Mouse (Mus musculus) liver, adult 2 months (tissue): ENCODE data around the gene Rrnad1. TPM values are rescaled to one million over a fixed set of nuclear protein-coding genes. Genes with fewer than 3 reads are reported as not detected.
A peak's percentile ranks its signal among the peaks of the same experiment; 100 is the strongest.

Source experiments
- DNase-seq: peaks from one replicate; pipeline ENCODE4 v3.0.0-alpha.2; 2011; ENCODE audit warnings: low read depth, low spot score; ENCODE audit errors: extremely low read depth
- H3K27ac ChIP-seq: fragments of 200-500 bp; replicated peaks from 2 replicates; pipeline ENCODE4 v1.5.1; 2012; ENCODE audit warnings: low read depth, mild to moderate bottlenecking, control low read depth, inconsistent platforms, low read length; ENCODE audit not compliant: insufficient read depth
- H3K27me3 ChIP-seq: fragments of 200-500 bp; 2 replicates; pipeline ENCODE4 v1.6.1; 2012; ENCODE audit warnings: mild to moderate bottlenecking, moderate library complexity, low read length, inconsistent platforms; ENCODE audit not compliant: control insufficient read depth, insufficient read depth
- H3K36me3 ChIP-seq: fragments of 200-500 bp; 2 replicates; pipeline ENCODE4 v1.6.1; 2012; ENCODE audit warnings: low read length, inconsistent platforms; ENCODE audit not compliant: control insufficient read depth, insufficient read depth
- H3K4me1 ChIP-seq: fragments of 200-500 bp; 2 replicates; pipeline ENCODE4 v1.6.1; 2011; ENCODE audit warnings: low read length; ENCODE audit not compliant: control insufficient read depth, insufficient read depth
- H3K4me3 ChIP-seq: fragments of 200-500 bp; 2 replicates; pipeline ENCODE4 v1.5.1; 2011; ENCODE audit warnings: low read depth, mild to moderate bottlenecking, control low read depth, low read length, moderate library complexity; ENCODE audit not compliant: insufficient read depth
- H3K79me2 ChIP-seq: fragments of 200-500 bp; 2 replicates; pipeline ENCODE4 v1.6.1; 2012; ENCODE audit warnings: inconsistent platforms, mild to moderate bottlenecking, low read length, moderate library complexity; ENCODE audit not compliant: control insufficient read depth, insufficient read depth
- H3K9ac ChIP-seq: fragments of 200-500 bp; 2 replicates; pipeline ENCODE4 v1.6.1; 2012; ENCODE audit warnings: low read depth, mild to moderate bottlenecking, control low read depth, inconsistent platforms, low read length
- CTCF ChIP-seq: fragments of 200-500 bp; IDR thresholded peaks from 2 replicates; pipeline ENCODE4 v1.5.1; 2011; ENCODE audit warnings: low read depth, low read length, control low read depth
- POLR2A ChIP-seq: fragments of 200-500 bp; IDR thresholded peaks from 2 replicates; pipeline ENCODE4 v1.6.1; 2011; ENCODE audit warnings: low read length, control low read depth; ENCODE audit not compliant: insufficient read depth; ENCODE audit errors: extremely low read depth
- WGBS: fragments of 180-500 bp; shearing (Covaris S2); methylation state at CpG from one replicate; pipeline ENCODE4 v1.1.7; 2018; 5-methylcytosine and 5-hydroxymethylcytosine counted together
- polyA plus RNA-seq: library from polyadenylated mRNA; depleted of rRNA; stranded (reverse); fragments of >200 nt; gene quantifications from 2 replicates; pipeline ENCODE4 v1.2.3, GENCODE M21; 2012; rRNA removed
- total RNA-seq: library from RNA; depleted of rRNA; stranded (reverse); fragments of >200 nt; gene quantifications from 2 replicates; pipeline ENCODE4 v1.2.3, GENCODE M21; 2014; rRNA removed

Rrnad1 gene
- 5.3 and 6.2 TPM in 2 replicates for total RNA-seq
- 10.1 and 18.4 TPM in 2 replicates for polyA plus RNA-seq

GRCm38 (mm10) chr3:87930078-87930795 is at the start of gene Rrnad1, which contains the start of gene Isg20l2:
TSS of gene Rrnad1 (minus strand) at chr3:87930717.
TSS of gene Isg20l2 (plus strand) at chr3:87930314.
- Histone ChIP-seq H3K79me2 (peaks cover 32% of the 10 kb centered on the region), H3K36me3 (peaks cover 9% of the 10 kb centered on the region; the same call in 1 of the 2 replicates), H3K4me3 (peak within 1 kb of the TSS; percentile 76), H3K27me3 (no peaks in the 10 kb centered on the region), H3K4me1 (peaks cover 28% of the 10 kb centered on the region), H3K9ac (peak within 1 kb of the TSS; percentile 82), H3K27ac (peak within 1 kb of the TSS; percentile 65)
- peak; percentile 93 for DNase-seq
- WGBS = under 1% methylated on average over 78 of the region's 78 CpGs
- no peak; the same call in 1 of the 2 replicates for TF ChIP-seq POLR2A
- peak; percentile 89 for TF ChIP-seq CTCF

GRCm38 (mm10) chr3:87980085-87980484 is 49.6 kb upstream of the Rrnad1 start:
- no peak overlapping the region for H3K27ac ChIP-seq
- H3K9ac ChIP-seq = no peak overlapping the region
- no peaks in the 10 kb centered on the region for H3K79me2 ChIP-seq
- TF ChIP-seq CTCF (no peak), POLR2A (no peak)
- H3K27me3 ChIP-seq = no peaks in the 10 kb centered on the region; the same call in 1 of the 2 replicates
- WGBS = 63% methylated on average over 3 of the region's 3 CpGs
- no peak overlapping the region for H3K4me3 ChIP-seq
- H3K36me3 ChIP-seq = no peaks in the 10 kb centered on the region
- H3K4me1 ChIP-seq = peaks cover 10% of the 10 kb centered on the region; the same call in 1 of the 2 replicates
- DNase-seq = no peak

- Histone ChIP-seq H3K27me3 (no peaks in the 10 kb centered on the region; the same call in 1 of the 2 replicates), H3K4me1 (peaks cover 10% of the 10 kb centered on the region; the same call in 1 of the 2 replicates), H3K79me2 (no peaks in the 10 kb centered on the region), H3K9ac (no peak overlapping the region), H3K27ac (no peak overlapping the region), H3K4me3 (no peak overlapping the region), H3K36me3 (no peaks in the 10 kb centered on the region)
- DNase-seq = no peak
- TF ChIP-seq POLR2A (no peak), CTCF (no peak)
- 80% methylated on average over 5 of the region's 5 CpGs for WGBS
Observed at GRCm38 (mm10) chr3:87979493-87979892, 49.0 kb upstream of the Rrnad1 start.

GRCm38 (mm10) chr3:87974381-87974987 is 44.0 kb upstream of the Rrnad1 start:
- Histone ChIP-seq H3K9ac (no peak overlapping the region), H3K36me3 (no peaks in the 10 kb centered on the region), H3K27ac (no peak overlapping the region), H3K79me2 (no peaks in the 10 kb centered on the region), H3K4me3 (no peak overlapping the region), H3K27me3 (peaks cover 8% of the 10 kb centered on the region), H3K4me1 (no peaks in the 10 kb centered on the region)
- 40% methylated on average over 12 of the region's 12 CpGs for WGBS
- DNase-seq = no peak
- TF ChIP-seq CTCF = no peak
- TF ChIP-seq POLR2A = no peak

GRCm38 (mm10) chr3:87973593-87974380 is 43.3 kb upstream of the Rrnad1 start:
- WGBS = 50% methylated on average over 14 of the region's 14 CpGs
- Histone ChIP-seq H3K36me3 (no peaks in the 10 kb centered on the region), H3K9ac (no peak overlapping the region), H3K4me3 (no peak overlapping the region), H3K79me2 (no peaks in the 10 kb centered on the region), H3K27me3 (peaks cover 8% of the 10 kb centered on the region), H3K27ac (no peak overlapping the region), H3K4me1 (no peaks in the 10 kb centered on the region)
- TF ChIP-seq CTCF (no peak), POLR2A (no peak)
- no peak for DNase-seq
